Mouse (Mus musculus): ENCODE measurements around the gene Slx4ip.

Gene Slx4ip

DNA sequence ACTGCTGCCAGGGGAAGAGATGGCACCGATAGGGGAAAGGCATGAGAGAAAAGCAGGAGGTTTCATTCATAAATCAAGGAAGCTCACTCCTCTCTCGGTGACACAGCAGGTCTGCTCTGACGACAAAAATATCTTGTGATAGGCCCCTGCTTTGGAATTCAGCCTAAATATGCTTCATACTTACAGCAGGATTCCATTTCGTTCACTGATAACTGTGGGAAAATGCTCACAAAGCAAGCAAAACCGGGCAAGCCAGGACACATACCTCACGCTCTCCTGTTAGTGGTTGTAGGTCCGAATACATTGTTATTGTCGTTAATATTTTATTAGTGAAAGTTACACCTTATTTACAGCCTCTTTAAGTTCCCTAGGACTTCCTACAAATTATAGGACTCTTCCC, 216.9 kb downstream of the Slx4ip start:
- no peak for DNase-seq

DNA sequence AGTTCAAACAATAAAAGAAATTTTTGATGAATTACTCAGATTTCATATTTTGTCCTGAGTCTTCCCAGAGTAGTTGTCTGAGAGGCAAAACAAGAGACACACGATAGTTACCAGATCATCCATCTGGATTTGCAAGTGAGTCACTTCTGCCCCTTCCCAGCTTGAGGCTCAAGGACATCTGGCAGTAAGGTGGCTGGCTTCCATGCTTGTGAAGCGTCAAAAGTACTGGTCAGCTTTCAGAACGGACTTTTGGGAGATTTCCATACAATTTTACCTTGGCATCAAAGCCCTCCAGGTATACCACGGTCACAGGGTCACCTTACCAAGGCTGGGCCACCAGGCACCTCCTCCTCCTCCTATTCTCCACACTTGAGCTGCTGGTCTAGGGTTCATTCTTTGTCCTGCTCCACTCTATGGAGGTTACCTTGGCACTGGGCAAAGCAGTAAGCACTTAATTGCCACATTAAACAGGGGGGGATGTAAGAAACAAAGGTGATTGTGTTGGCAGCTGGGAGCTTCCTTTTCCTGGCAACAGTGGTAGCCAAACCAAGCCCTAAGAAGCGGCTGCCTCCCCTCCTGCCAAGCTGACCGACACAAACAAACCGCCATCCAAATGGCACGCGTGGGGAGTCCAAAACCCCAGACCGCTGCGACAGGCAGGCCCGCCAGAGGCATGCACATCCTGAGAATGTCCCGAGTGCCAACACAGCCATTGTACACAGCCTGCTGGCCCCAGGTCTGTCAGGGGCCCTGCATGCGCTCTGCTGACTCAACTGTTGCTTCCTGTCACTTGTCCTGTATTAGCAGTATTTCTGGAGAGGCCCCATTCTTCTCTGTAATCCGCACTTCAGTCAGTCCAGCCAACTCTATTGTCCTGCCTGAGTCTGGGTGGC, 218.5 kb downstream of the Slx4ip start:
- peak; percentile 34 for DNase-seq

DNA sequence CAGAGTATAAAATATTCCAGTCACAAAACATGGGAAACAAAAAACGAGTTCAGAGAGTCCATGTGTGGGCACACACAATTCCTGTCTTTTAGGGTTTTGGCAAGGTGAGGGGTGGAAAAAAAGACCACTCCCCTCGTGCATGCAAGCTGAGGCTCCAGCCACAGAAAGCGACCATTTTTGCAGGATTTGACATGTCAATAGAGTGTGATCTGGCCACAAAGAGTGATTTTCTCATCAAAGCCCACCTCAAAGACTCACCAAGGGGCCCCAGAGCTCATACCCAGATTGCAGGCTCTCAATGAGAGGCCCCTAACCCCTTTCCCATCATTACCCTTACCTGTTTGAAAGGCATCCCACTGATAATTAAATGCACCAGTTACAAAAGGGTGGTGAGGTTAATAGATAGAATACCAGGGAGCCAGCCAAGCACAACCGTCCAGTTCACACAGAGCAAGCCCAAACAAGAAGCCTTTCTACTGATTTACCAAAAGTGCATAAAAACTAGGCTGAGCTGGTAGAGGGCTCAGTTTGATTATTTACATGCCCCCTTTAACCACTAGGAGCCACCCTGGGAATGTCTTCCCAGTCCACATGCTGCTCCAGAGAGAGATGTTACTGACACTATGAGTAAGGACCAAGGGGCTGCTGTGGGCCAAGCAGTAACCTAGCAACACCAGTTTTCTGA, 219.3 kb downstream of the Slx4ip start:
- DNase-seq = peak; percentile 35

DNA sequence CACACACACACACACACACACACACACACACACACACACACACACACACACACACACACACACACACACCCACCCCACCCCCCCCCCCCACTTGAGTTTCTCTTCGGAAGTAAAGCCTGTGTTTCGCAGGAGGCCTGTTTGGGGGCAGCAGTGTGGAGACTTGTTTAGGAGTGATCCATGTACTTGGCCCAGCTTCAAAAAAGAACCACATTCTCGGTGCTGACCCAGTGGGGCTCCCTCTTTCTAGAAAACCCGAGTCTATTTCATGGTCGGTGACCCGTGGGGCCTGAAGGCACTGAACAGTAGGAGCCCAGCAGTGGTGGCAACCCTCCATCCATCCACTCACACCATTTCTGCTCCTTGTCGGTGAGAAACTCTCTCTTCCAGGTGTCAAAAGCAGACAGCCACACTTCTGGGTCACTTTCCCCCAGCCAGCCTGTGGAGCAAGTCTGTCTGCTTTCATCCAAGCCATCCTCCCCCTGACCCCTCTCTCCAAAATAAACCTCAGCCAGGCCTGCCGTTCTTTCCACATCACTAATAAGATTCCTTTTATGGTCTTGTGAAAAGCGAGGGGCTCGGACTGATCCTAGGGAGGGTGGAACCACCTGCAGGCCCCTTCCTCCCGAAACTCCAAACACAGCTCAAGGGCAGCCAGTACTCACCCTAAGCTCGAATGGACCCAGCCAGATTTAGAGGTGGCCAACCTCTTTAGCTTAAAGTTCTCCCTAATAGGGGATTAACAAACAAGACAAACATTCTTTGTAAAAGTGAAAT, 222.5 kb downstream of the Slx4ip start:
- peak; percentile 25 for DNase-seq

DNA sequence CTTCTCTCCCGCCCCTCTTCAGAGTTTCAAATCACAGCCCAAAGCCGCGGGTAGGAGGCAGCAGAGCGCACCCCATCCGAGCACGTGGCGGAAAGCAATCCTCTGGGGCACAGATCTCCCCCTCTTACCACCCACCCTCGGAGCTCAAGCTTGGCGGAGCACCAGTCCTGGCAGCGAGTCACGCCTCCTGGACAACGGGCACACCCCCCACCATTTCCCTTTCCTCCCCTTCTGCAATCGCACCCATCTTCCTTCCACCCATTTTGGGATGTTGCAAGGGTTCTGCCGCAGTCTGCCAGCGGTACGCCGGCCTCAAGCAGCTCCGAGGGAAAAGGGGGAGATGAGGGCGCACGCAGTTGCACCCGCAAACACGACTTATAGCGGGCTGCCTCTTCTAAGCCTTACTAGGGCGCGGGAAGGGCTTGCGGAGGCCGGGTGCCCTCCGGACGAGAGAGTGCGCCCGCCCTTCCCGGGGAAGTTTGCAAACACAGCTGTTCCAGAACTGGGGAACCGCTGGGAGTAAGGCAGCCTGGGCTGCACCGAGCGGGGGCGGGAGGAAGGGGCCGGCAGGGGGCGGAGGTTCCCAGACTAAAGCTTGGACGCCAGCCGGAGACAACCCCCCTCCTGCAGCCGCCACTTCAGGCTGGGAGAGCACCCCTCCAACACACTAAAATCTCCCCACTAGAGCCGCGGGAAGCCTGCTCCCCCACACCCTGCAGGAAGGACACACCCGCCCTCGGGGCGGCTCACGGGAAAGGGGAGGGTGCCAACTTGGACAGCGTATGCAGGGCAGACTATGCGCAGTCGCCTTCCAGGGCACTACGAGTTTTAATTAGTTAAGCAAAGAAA, 223.5 kb downstream of the Slx4ip start:
- DNase-seq = peak; percentile 86

DNA sequence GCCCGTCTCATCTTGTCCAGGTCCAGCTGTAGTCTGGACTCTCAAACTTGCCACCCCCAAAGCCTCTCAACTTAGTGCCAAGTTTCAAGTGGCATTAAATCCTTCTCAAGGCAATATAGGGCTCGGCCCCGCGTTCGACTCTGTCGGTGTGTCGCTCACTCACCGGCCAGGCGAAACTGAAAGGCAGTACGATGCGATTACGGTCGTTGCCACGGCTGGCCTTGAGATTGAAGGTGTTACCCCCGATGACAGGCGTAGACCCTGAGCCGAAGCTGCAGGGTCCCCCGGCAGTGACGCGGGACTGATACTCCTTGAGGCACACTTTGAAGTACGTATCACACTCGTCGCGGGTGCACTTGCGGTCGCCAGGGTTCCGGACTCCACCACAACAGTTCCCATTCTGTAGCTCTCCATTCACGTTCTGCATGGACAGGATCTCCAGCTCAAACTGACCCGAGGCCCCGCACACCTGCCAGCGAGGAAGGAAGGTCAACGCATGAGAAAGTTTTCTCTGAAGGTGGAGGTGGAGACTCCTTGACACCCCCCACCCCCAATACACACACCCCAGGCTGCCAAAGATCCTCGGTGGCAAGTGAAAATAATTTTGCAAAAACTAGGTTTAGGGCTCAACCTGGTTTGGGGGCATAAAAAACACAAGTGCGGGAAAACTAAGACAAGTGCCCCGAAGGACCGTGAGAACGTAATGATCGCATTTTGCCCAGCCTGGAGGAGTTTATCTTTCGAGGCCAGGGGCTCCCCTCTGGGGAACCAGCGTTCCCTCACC, 224.4 kb downstream of the Slx4ip start:
- peak; percentile 41 for DNase-seq

DNA sequence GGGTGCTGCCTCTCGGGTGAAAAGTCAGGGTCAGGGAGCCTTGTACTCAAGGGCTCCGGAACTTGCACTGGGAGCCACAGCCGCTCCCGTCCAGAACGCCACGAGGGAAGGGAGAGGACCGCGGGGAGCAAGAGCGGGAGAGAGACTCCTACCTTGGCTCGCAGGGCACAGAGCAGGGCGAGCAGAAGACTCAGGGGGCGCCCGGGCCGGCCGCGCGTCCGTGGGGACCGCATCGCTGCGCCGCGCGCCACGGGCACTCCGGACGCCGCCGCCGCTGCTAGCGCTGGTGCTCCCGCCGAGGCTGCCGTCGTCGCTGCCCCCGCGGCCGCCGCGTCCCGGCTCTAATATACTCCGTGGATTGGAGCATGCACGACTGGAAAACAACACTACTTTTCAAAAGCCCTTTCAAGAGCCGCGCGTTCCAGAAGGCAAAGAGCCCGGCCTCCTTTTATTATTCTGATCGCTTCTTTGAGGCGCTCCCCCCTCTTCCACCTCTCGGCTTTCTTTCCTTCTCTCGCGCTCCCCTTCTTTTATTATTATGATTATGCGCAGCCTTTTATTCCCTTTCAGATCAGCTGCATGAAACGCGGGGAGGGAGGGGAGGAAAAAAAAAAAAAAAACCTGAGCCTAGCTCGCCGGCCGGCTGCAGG, 225.1 kb downstream of the Slx4ip start, which contains the start of gene Jag1:
Gene Jag1 (minus strand): TSS at position 620 of the 650 bp plus-strand sequence.
- DNase-seq = peak; percentile 49

DNA sequence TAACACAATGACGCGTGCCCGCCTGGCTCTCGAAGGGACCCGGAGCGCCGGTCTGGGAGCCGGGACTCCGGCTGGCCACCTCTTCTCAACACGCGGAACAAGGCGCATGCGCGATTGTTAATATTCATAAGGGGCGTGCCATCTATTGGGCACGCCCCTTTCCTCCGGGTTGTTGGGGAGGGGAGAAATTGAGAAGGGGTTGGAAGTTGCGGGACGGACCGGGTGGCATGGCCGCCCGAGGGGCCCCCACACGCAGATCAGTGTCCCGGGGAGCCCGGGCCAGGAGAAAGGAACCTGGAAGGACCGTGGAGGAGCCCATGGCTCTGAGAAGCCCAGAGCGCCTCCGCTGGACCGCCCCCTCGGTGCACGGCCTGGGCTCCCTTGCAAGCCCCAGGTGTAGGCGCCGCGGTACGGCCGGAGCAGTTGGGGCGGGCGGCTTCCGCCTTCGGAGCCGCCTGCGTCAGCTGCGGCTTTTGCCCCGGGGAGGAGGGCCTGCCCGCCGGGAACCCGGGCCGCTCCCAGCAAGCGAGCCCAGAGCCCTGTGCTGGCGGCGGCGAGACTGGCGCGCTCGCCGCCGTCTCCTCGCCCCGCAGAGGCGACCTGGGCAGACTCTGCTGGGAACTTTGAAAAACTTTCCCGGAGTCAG, 225.8 kb downstream of the Slx4ip start:
- DNase-seq = peak; percentile 95

DNA sequence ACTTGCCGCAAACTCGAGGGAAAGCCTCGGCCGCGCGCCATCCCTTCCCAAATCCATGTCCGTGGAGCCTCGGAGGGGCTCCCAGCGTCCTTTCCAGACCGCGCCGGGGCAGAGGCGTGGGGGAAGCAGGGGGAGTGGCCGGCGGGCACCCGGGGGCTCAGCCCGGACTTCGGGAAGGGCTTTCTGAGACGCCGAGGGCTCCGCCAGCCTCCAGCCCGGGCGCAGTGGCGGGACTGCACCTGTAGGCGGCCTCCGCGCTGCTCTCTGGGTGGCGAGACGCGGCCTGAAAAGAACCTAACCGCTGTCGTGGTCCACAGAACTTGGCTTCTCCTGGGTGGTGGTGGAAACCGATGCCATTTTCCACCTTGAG, 226.3 kb downstream of the Slx4ip start:
- DNase-seq = peak; percentile 86
